Mouse (Mus musculus) gastrocnemius, adult 18-20 months (tissue): Measurements from ENCODE around the gene Gbf1. TPM values are rescaled to one million over a fixed set of nuclear protein-coding genes. Genes with fewer than 3 reads are reported as not detected.

Source experiments
- DNase-seq: peaks from one replicate; pipeline ENCODE4 v3.0.0; 2021; ENCODE audit warnings: low spot score
- total RNA-seq, 2 experiments: library from RNA; stranded (reverse); gene quantifications; 2 replicates each; pipeline ENCODE4 v1.2.3; 2021

The Gbf1 gene
- total RNA-seq, 2 experiments from 2014 or later: 45.6 to 47.6 TPM

DNA sequence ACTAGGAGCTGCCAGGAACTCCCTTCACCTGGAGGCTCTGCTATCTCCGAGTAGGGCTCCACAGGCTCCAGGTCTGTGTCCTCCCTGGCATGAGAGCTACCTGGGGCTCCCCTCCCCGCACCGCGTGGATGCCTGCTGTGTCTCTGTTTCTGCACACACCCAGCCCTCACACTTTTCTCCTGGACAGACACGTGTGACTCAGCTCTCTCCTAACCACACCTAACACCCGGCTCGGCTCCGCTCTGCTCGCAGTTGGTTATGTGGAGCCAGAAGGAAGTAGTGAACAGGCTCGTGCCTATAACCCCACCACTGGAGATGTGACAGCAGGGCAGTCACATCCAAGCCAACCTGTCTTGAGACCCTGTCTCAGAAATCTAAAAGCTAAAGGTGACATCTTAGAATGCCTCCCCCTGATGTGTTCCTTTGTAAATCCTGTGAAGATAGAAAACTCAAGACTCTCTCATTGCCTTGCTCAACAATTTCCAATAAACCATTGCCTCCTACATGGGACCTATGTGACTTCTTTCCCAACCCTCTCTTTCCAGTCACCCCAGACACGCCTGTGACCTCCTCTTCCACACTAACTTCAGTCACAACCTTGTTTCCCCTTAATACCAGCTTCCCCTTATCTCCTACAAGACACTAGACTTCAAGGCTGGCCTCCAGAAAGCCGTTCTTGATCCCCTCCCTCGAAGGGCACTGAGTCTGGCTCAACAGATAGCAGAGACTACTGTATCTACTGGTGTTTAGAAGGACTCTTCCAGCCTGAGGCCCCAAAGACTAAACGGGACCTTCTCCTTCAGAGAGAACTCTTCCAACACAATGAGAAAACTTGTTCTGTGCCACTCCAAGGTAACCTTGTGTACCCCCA is 162.8 kb downstream of the Gbf1 start:
- no peak for DNase-seq

DNA sequence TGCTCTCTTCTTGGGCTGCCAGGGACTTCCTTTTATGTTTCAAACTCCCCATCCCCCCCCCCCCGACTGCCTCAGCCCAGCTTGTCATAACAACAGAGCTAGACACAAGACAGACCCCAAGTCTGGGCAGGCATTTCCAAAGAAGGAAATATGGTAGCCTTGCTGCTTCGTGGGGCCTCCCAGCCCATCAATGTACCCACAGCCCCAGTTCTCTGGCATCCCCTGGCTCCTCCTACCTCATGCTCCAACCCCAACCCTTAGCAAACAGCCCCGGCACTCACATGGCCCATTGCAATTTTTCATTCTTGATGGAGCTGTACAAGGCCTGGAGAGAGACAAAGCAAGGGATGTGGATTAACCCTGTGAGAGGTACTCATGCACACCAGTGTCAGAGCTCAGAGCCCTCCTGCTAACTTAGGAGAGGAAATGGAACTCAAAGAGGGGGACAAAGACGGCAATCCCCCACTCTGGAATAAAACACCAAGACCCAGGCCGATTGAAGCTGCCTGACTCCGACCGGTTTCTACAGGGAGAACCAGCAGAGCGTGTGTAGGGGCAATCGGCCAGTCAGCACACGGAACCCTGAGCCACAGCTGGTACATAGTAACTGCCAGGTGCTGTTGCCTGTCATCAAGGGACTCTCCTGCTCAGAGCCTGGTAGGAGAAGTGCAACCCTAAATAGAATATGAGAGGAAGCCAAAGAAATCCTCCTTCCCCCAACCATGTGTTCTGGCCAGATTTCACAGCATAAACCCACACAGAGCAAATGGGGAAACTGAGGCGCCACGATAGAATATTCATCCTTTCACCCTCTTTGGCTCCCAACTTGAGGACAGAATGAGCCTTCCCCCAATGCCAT is 163.7 kb downstream of the Gbf1 start:
- DNase-seq: no peak

GRCm38 (mm10) chr19:46316846-46317545 is 164.7 kb downstream of the Gbf1 start:
- no peak for DNase-seq

- DNase-seq: no peak
Measured at GRCm38 (mm10) chr19:46317546-46317885, 165.2 kb downstream of the Gbf1 start.

- DNase-seq: no peak
Measured at GRCm38 (mm10) chr19:46318031-46318471, 165.7 kb downstream of the Gbf1 start.

DNA sequence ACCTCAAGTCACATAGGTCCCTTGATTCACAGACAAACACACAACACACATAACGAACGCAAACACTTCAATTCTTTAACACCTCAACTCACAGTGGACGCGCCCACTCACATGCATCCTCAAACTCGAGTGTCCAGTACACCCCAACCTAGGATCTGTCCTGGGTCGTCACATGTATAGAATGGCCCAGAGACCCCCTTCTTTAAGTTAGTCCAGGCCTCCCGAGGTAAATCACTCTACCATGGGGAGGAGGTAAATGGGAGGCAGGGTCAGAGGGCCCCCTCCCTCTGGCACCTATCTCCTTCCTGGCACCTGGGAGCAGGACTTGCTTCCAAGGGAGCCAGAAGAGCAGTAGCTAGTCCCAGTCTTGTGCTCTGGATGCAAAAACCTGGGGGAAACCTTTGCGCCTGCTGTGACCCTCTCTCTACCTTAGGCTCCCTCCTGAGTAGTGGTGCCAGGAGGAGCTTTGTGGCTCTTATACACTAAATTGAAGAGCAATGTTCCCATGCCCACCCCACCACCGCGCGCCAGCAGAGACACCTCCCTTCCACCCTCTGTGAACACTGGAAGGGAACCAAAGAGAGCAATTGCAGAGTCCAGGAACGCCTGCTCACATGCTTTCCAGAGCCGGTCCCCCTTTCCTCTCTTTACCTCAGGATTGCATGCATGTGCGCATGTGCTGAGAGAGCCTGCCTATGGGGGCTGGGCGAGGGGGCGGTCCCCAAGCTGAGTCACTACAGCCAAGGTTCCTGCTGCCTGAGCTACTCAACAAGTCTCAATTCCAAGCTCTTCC is 166.5 kb downstream of the Gbf1 start:
- DNase-seq: no peak

DNA sequence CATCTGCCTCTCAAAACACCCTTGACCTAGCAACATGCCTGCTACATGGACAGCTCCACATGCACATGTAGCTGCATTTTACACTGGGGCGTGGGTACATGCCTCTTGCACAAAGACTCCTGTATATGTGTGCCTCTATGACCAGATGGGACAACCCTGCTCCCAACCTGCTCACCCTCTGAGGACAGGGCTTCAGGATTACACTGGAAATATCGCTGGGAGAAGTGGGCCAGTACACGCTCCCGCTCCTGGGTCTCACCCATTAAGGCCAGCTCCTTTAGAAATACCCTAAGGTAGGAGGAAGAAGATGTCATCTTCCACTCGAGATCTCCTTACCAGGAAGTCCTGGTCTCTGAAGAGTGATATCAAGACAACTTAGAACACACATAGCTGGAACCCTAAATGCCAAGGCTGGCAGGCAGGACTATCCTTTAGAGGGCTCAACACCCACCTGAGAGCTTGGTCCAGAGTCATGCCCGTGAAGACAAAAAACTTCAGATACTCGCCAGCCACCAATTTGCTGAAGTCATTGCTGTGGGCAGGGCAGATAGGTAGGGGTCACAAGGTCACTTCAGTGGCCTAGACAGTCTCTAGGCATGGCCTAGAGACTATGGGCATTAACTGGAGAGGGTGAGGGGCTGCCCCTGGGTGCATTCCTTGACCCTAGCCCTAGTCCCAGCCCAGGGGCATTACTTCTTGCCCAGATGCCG is 167.9 kb downstream of the Gbf1 start:
- DNase-seq: no peak

- DNase-seq: no peak
Measured at GRCm38 (mm10) chr19:46321101-46321943, 169.0 kb downstream of the Gbf1 start.

DNA sequence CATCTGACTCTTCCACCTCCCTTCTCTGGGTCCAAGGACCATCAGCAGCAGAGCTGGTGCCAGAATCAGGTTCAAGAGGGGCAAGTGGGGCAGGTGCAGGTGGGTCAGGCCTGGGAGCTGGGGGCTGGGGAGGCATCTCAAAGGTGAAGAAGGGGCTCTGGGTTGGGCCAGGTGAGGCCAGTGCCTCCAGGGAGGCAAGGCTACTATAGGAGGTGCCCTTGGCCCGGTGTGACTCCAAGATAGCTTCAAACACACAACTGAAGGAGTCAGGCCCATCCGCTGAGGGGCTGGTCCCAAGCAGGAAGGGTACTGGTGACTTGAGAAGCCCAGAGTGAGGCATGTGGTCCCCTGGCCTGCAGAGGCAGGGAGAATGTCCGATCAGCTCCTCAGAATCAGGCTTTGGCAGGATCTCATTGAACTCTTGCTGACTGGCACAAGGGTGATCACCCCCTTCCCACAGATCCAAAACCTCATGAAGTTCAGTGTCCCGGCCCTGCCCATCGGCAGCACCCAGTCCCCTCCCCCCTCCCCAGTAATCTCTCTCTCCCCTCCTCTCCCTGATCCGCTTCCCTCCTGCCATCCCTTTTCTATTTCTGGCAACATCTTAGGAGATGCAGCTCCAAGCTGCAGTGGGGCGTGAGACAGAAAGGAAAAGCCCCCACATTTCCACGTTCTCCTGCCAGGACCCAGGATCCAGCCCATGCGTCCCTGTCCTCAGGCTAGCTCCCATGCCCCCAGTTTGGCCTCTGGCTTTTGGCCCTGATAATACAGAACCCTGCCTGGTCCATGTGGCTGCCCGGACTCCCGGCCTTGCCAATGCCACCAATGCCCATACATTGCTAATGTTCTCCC is 170.1 kb downstream of the Gbf1 start:
- DNase-seq: no peak

DNA sequence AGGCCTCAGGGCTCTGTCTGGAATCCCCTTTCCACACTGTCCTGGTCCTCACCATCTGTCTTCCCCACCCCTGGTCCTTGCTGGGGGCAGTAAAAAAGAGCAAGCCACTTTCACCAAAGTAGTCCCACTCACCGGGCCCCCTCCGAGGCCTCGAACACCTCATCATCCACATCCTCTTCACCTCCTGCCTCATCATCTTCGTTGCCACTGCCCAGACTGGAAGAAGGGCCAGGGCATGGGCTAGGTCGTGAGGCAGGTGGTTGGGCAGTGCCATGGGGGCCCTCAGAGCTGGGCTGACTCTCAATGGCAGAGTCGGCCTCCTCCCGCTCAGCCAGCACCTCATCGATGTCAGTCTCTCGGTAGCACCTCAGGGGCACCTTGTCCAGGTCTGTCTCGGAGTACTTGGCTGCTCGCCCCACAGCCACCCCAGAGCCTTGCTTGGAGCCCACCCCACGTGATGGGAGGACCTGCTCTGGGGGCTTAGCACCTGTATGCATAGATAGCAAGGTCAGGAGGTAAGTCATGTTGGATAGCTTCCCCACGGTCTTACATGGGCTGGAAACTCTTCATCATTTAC is 170.8 kb downstream of the Gbf1 start:
- no peak for DNase-seq

DNA sequence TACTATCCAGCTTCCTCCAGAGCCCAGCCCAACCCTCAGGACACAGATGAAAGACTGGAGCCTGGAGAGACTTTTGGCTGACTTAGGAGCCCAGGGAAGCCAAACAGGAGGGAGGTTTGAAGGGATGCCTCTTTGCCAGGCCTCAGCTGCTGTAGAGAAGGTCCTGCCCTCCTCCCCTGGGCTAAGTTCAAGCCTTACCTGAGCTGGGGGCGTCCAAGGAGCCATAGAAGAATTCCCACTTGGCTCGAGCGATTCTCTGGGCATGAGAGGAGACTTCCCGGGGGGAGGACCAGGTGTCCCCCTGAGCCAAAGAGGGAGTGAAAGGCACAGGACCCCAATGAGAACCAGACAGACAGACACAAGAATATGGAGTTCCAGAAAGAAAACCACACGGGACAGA is 171.4 kb downstream of the Gbf1 start:
- no peak for DNase-seq

DNA sequence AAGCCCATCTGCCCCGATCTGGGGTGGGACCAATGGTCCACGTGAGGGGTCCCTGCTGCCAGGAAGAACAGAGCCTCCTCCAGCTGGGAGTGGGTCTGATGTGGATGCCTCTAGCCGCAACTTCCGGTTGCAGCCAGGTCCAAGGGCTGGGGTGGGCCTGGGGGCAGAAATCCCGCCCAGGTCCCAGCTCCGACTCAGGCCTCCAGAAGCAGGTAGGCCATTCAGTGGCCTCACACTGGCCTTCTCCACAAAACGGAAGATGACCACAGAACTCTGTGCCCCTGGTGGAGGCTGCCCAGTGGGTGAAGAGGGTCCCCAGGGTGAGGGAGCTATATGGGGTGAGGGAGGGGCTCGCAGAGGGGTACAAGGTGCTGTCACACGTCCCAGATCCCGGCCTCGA is 172.1 kb downstream of the Gbf1 start:
- no peak for DNase-seq

- no peak for DNase-seq
Measured at GRCm38 (mm10) chr19:46324918-46325317, 172.6 kb downstream of the Gbf1 start.

DNA sequence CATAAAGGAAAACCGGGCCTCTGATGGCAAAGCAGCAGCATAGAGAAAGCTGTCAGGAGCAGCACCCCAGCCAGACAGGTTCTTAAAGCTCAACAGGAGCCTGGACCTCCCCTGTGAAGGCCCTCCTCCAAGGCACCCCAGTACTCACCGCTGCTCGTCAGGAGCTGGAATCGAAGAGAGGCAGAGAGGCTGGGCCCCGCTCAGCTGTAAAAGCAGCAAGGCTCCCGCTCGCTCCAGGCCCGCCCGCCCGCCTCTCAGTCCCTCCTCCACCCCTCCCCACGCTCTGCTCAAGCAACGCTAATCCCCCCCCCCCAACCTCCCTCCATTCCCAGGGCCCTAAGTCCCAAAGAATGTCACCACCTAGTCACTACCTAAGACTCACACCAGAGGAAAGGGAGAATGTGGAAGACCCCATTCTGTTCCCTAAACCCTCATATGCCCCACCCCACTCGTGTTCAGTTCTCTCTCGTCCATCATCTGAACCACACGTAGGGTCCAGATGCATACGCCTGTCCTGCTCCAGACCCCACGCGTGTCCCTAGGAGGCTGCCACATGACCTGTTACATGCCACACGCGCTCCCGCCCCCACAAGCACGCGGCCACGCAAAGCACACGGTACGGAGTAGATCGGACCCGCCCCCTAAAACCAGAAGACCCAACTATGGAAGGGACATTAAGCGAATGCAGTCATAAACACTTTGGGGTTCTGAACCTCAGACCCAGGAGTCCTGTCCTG is 173.9 kb downstream of the Gbf1 start:
- no peak for DNase-seq

GRCm38 (mm10) chr19:46326756-46327305 is 174.5 kb downstream of the Gbf1 start, which contains the start of gene Psd:
Psd (minus strand) TSS chr19:46327156.
- no peak for DNase-seq

DNA sequence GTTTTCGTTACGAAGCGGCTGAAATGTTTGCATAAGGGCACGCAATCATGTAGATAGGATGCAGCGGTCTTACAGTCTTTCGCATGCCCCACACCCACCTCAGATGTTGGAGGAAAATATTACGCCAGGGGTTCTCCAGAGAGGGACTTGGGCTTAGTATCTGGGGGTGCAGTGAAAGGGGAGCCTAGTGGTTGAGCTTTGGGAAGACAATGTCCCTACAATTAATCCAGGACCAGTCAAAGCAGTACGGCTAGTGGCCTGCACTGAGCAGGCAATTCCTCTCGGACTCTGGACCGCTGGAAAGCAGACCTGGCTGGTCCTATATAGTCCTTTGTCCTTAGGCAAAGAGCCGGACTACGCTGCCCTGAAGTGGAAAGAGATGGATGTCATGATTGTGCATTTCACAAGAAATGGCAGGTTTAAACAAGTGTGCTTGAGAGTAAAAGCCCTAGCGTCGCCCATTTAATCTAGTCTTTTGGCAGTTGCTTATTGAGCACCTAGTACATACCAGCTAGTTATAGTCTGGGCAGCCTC is 175.3 kb downstream of the Gbf1 start:
- no peak for DNase-seq
